Mouse (Mus musculus) forebrain, embryonic 12.5 days (tissue): ENCODE data around the gene Il31ra. TPM values are rescaled to one million over a fixed set of nuclear protein-coding genes. Genes with fewer than 3 reads are reported as not detected.

Experiments
- ATAC-seq: fragments of 200-750 bp; cut with Nextera tagmentation; 2 replicates; pipeline ENCODE4 v1.8.0; 2017; ENCODE audit warnings: moderate TSS enrichment; ENCODE audit not compliant: low FRiP score
- H3K27ac ChIP-seq: fragments of 300-500 bp; sonication (generic); 2 replicates; pipeline ENCODE4 v1.5.1; 2016; ENCODE audit warnings: mild to moderate bottlenecking
- H3K27me3 ChIP-seq: fragments of 300-500 bp; sonication (generic); 2 replicates; pipeline ENCODE4 v1.6.1; 2016; ENCODE audit warnings: mild to moderate bottlenecking
- H3K36me3 ChIP-seq: fragments of 300-500 bp; sonication (generic); replicated peaks from 2 replicates; pipeline ENCODE4 v1.6.1; 2016; ENCODE audit warnings: mild to moderate bottlenecking
- H3K4me1 ChIP-seq: fragments of 300-500 bp; sonication (generic); 2 replicates; pipeline ENCODE4 v1.6.1; 2016
- H3K4me2 ChIP-seq: fragments of 300-500 bp; sonication (generic); 2 replicates; pipeline ENCODE4 v1.6.1; 2016; ENCODE audit warnings: mild to moderate bottlenecking, moderate library complexity
- H3K4me3 ChIP-seq: fragments of 300-500 bp; sonication (generic); replicated peaks from 2 replicates; pipeline ENCODE4 v1.5.1; 2016; ENCODE audit warnings: mild to moderate bottlenecking
- H3K9ac ChIP-seq: fragments of 300-500 bp; sonication (generic); 2 replicates; pipeline ENCODE4 v1.6.1; 2016; ENCODE audit warnings: mild to moderate bottlenecking
- H3K9me3 ChIP-seq: fragments of 300-500 bp; sonication (generic); 2 replicates; pipeline ENCODE4 v1.6.1; 2016
- WGBS: fragments of 180-500 bp; shearing (Covaris S2); methylation state at CpG from one replicate; pipeline ENCODE4 v1.1.7; 2016; 5-methylcytosine and 5-hydroxymethylcytosine counted together
- polyA plus RNA-seq: library from polyadenylated mRNA; unstranded; fragments of >200 nt; fragmentation: Nextera tagmentation; extraction: Ambion mirVana; gene quantifications from 2 replicates; pipeline ENCODE4 v1.2.1, GENCODE M21; 2016

Il31ra gene
- polyA plus RNA-seq, 1 experiment from 2014 or later, result 0.06 TPM

- WGBS, result 88% methylated on average over 7 of the region's 7 CpGs
- H3K36me3 ChIP-seq, result no peaks in the 10 kb centered on the region
- H3K9me3 ChIP-seq, result no peaks in the 10 kb centered on the region
- H3K4me2 ChIP-seq, result no peak overlapping the region
- no peaks in the 10 kb centered on the region for H3K4me1 ChIP-seq
- no peak for ATAC-seq
- H3K9ac ChIP-seq, result no peak overlapping the region
- H3K27me3 ChIP-seq, result no peaks in the 10 kb centered on the region
- H3K4me3 ChIP-seq, result no peak overlapping the region
- H3K27ac ChIP-seq, result no peak overlapping the region
Measured at GRCm38 (mm10) chr13:112551641-112552548, 42.3 kb downstream of the Il31ra start.

GRCm38 (mm10) chr13:112541223-112541975 is 52.8 kb downstream of the Il31ra start:
- no peaks in the 10 kb centered on the region for H3K9me3 ChIP-seq

GRCm38 (mm10) chr13:112540616-112541015 is 53.5 kb downstream of the Il31ra start:
- Histone ChIP-seq H3K27ac (no peak overlapping the region), H3K36me3 (no peaks in the 10 kb centered on the region), H3K4me2 (no peak overlapping the region), H3K4me1 (no peaks in the 10 kb centered on the region), H3K9ac (no peak overlapping the region), H3K9me3 (no peaks in the 10 kb centered on the region), H3K4me3 (no peak overlapping the region), H3K27me3 (no peaks in the 10 kb centered on the region)
- no peak for ATAC-seq
- 82% methylated on average over 3 of the region's 3 CpGs for WGBS

More at GRCm38 (mm10) chr13:112541223-112541975, 52.8 kb downstream of the Il31ra start:
- no peak overlapping the region for H3K4me3 ChIP-seq
- no peak overlapping the region for H3K4me2 ChIP-seq
- H3K27me3 ChIP-seq, result no peaks in the 10 kb centered on the region
- no peaks in the 10 kb centered on the region for H3K4me1 ChIP-seq
- no peak for ATAC-seq
- H3K9ac ChIP-seq, result no peak overlapping the region
- H3K36me3 ChIP-seq, result no peaks in the 10 kb centered on the region
- no peak overlapping the region for H3K27ac ChIP-seq
- WGBS, result 90% methylated on average over 10 of the region's 10 CpGs

GRCm38 (mm10) chr13:112537065-112537464 is 57.1 kb downstream of the Il31ra start:
- ATAC-seq, result no peak
- Histone ChIP-seq H3K27me3 (no peaks in the 10 kb centered on the region), H3K36me3 (no peaks in the 10 kb centered on the region), H3K9ac (no peak overlapping the region), H3K4me2 (no peak overlapping the region), H3K4me3 (no peak overlapping the region), H3K27ac (no peak overlapping the region), H3K9me3 (no peaks in the 10 kb centered on the region), H3K4me1 (no peaks in the 10 kb centered on the region)
- 92% methylated on average over 7 of the region's 7 CpGs for WGBS

- no peaks in the 10 kb centered on the region for H3K4me1 ChIP-seq
- H3K36me3 ChIP-seq, result no peaks in the 10 kb centered on the region
- H3K27me3 ChIP-seq, result no peaks in the 10 kb centered on the region
- H3K4me3 ChIP-seq, result no peak overlapping the region
- 80% methylated on average over 4 of the region's 4 CpGs for WGBS
- no peak overlapping the region for H3K27ac ChIP-seq
- H3K4me2 ChIP-seq, result no peak overlapping the region
- no peak for ATAC-seq
- no peaks in the 10 kb centered on the region for H3K9me3 ChIP-seq
- H3K9ac ChIP-seq, result no peak overlapping the region
Measured at GRCm38 (mm10) chr13:112536611-112537010, 57.5 kb downstream of the Il31ra start.

GRCm38 (mm10) chr13:112533556-112533955 is 60.6 kb downstream of the Il31ra start:
- ATAC-seq, result no peak
- H3K27ac ChIP-seq, result no peak overlapping the region
- H3K4me1 ChIP-seq, result no peaks in the 10 kb centered on the region
- H3K4me2 ChIP-seq, result no peak overlapping the region
- no peaks in the 10 kb centered on the region for H3K36me3 ChIP-seq
- no peak overlapping the region for H3K4me3 ChIP-seq
- no peak overlapping the region for H3K9ac ChIP-seq
- no peaks in the 10 kb centered on the region for H3K27me3 ChIP-seq
- H3K9me3 ChIP-seq, result no peaks in the 10 kb centered on the region
- 80% methylated on average over 9 of the region's 9 CpGs for whole genome bisulfite sequencing

GRCm38 (mm10) chr13:112532235-112532634 is 61.9 kb downstream of the Il31ra start:
- Histone ChIP-seq H3K4me1 (no peaks in the 10 kb centered on the region), H3K9me3 (no peaks in the 10 kb centered on the region), H3K4me3 (no peak overlapping the region), H3K9ac (no peak overlapping the region), H3K4me2 (no peak overlapping the region), H3K27me3 (no peaks in the 10 kb centered on the region), H3K36me3 (no peaks in the 10 kb centered on the region), H3K27ac (no peak overlapping the region)
- no peak for ATAC-seq
- 84% methylated on average over 6 of the region's 6 CpGs for WGBS

GRCm38 (mm10) chr13:112529893-112530292 is 64.3 kb downstream of the Il31ra start:
- Histone ChIP-seq H3K4me2 (no peak overlapping the region), H3K4me1 (no peaks in the 10 kb centered on the region), H3K9ac (no peak overlapping the region), H3K27me3 (no peaks in the 10 kb centered on the region), H3K27ac (no peak overlapping the region), H3K36me3 (no peaks in the 10 kb centered on the region), H3K9me3 (0 out of 2 replicates have a peak, but pooled peaks cover 3% of the 10 kb centered on the region), H3K4me3 (no peak overlapping the region)
- peak; percentile 65; the same call in 1 of the 2 replicates for ATAC-seq
- 39% methylated on average over 3 of the region's 3 CpGs for WGBS

- H3K9ac ChIP-seq, result no peak overlapping the region
- ATAC-seq, result no peak
Measured at GRCm38 (mm10) chr13:112527186-112527585, 67.0 kb downstream of the Il31ra start.

GRCm38 (mm10) chr13:112523346-112523970 is 70.7 kb downstream of the Il31ra start:
- Histone ChIP-seq H3K4me1 (no peaks in the 10 kb centered on the region), H3K4me3 (no peak overlapping the region)
- WGBS, result 90% methylated on average over 10 of the region's 10 CpGs

More at GRCm38 (mm10) chr13:112527186-112527585, 67.0 kb downstream of the Il31ra start:
- Histone ChIP-seq H3K27me3 (no peaks in the 10 kb centered on the region), H3K27ac (no peak overlapping the region), H3K4me1 (no peaks in the 10 kb centered on the region), H3K4me2 (no peak overlapping the region), H3K36me3 (no peaks in the 10 kb centered on the region), H3K4me3 (no peak overlapping the region), H3K9me3 (0 out of 2 replicates have a peak, but pooled peaks cover 3% of the 10 kb centered on the region)
- WGBS, result 43% methylated on average over 1 of the region's 1 CpGs

GRCm38 (mm10) chr13:112522896-112523295 is 71.3 kb downstream of the Il31ra start:
- 84% methylated on average over 3 of the region's 3 CpGs for WGBS
- Histone ChIP-seq H3K4me2 (no peak overlapping the region), H3K4me3 (no peak overlapping the region), H3K27ac (no peak overlapping the region), H3K36me3 (no peaks in the 10 kb centered on the region), H3K9ac (no peak overlapping the region), H3K4me1 (no peaks in the 10 kb centered on the region), H3K9me3 (peaks cover 6% of the 10 kb centered on the region; the same call in 1 of the 2 replicates), H3K27me3 (no peaks in the 10 kb centered on the region)
- no peak for ATAC-seq

More at GRCm38 (mm10) chr13:112523346-112523970, 70.7 kb downstream of the Il31ra start:
- ATAC-seq, result no peak
- Histone ChIP-seq H3K9me3 (0 out of 2 replicates have a peak, but pooled peaks cover 3% of the 10 kb centered on the region), H3K27me3 (no peaks in the 10 kb centered on the region), H3K4me2 (no peak overlapping the region), H3K36me3 (no peaks in the 10 kb centered on the region), H3K27ac (no peak overlapping the region), H3K9ac (no peak overlapping the region)

- no peak overlapping the region for H3K9ac ChIP-seq
- H3K36me3 ChIP-seq, result no peaks in the 10 kb centered on the region
- no peak overlapping the region for H3K4me2 ChIP-seq
- no peak for ATAC-seq
- H3K27me3 ChIP-seq, result no peaks in the 10 kb centered on the region
- no peak overlapping the region for H3K4me3 ChIP-seq
- WGBS, result 70% methylated on average over 6 of the region's 6 CpGs
- H3K9me3 ChIP-seq, result peaks cover 10% of the 10 kb centered on the region; the same call in 1 of the 2 replicates
- no peak overlapping the region for H3K27ac ChIP-seq
- H3K4me1 ChIP-seq, result no peaks in the 10 kb centered on the region
Measured at GRCm38 (mm10) chr13:112522261-112522660, 71.9 kb downstream of the Il31ra start.
